Mouse (Mus musculus) left cerebral cortex, postnatal 4 days (tissue): ENCODE measurements around the gene Dgcr6. TPM values are rescaled to one million over a fixed set of nuclear protein-coding genes. Genes with fewer than 3 reads are reported as not detected.
"Not testable (repeated sequence)": the region's sequence is repeated elsewhere in the genome, so short reads cannot be mapped to it uniquely, and the experiment has no call there.

Experiments
- DNase-seq: peaks from one replicate; pipeline ENCODE4 v3.0.0-alpha.2; 2022
- intact Hi-C: fragments of 180-260 bp; cut with DNase I; formaldehyde crosslinking; loops from one replicate; pipeline ENCODE4 v1.15.1; 2025
- total RNA-seq, 2 experiments: library from RNA; stranded (reverse); gene quantifications; 2 replicates each; pipeline ENCODE4 v1.2.3; 2021

The Dgcr6 gene
- total RNA-seq = 10 to 100 TPM; 80.9 to 85.8 TPM

DNA sequence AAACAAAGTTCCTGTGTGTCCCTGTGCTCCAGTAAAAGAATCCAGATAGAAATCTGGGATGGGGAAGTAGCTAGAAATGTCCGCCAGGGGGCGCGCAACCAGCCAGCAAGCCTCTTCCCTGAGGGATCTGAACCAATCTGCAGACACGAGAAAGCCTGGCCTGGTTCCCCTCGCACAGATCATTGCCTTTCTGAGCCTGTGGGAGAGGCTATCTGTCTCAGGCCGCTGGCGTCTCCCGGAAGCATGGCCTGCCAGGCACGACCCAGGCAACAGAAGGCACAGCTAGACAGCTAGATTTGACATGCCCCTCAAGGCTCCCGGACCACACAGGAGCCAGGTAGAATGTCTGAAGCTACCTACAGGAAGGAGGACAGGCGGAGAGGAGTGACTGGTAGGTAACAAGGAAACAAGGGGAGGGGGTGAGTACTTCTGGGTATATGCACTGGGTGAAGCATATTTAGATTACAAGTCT, at the start of gene Dgcr6:
Dgcr6 (plus strand) TSS at position 130 of the 472 bp plus-strand sequence.
- peak; percentile 92 for DNase-seq
- intact Hi-C loops = loop anchor here (5.0 kb wide), 1 partner anchor 160 kb away; no protein-coding TSS in a partner anchor

DNA sequence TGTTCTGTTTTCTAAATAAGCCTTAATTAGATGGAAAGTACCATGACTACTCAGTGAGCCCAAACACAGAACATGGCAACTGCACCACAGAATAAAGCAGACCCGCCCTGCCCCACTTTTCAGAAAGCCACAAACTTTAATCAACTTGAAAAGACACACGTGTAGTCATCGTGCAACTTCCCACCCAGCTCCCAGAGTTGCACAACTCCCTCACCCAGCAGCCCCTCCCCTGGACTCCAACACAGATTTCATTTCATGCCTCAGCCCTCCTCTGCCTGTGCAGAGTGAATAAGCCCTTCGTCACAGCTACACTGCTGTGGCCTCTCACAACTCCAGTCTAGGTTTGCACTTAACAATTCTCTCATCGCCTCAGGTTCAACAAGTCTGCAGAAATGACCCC, 48.1 kb upstream of the Dgcr6 start:
- intact Hi-C loops = no loop called here

GRCm38 (mm10) chr16:18007083-18007482, 45.6 kb upstream of the Dgcr6 start:
- intact Hi-C loops = no loop called here
- no peak for DNase-seq

More for the DNA sequence above, 48.1 kb upstream of the Dgcr6 start:
- DNase-seq = no peak

DNA sequence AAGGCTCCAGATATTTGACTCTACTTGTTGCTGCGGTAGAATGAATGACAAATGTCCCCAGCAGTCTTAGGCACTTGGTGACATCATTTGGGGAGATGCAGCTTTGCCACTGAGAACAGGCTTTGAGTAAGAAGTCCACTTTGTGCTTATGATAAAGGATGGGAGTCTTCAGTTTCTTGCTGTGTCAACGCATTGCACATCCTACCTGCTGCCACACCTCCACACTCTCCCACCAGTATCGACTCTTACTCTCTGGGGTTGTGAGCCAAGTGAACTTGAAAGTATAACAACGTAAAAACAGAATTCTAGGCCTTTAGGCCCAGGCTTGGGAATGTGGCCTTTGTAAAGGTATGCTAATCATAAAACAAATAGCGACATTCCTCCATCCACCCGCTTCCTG, 41.6 kb upstream of the Dgcr6 start:
- intact Hi-C loops = no loop called here
- DNase-seq = no peak

- not testable (repeated sequence) for DNase-seq
Measured at GRCm38 (mm10) chr16:18016482-18016881, 36.2 kb upstream of the Dgcr6 start.

GRCm38 (mm10) chr16:18022780-18023557, 29.7 kb upstream of the Dgcr6 start:
- DNase-seq = no peak
- intact Hi-C loops = no loop called here

More at GRCm38 (mm10) chr16:18016482-18016881, 36.2 kb upstream of the Dgcr6 start:
- intact Hi-C loops = not testable (repeated sequence)

DNA sequence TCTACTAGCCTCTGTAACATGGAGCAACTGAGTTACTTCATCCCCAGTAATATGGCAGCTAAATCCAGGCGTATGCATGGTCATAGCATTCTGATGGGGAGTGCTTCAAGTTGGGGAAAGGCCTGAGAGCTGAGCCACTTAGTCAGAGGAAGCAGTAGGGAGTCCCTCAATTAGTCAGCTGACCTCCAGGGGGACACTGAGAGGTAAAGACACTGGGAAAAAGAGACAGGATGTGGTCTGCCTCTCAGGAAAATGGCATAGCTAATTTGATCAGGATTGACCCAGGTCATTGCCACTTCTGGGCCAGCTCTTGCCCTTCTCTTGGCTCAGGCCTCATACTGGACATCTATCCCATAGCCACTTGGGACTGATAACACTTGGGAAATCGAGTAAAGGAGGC, 25.3 kb upstream of the Dgcr6 start:
- intact Hi-C loops = no loop called here
- no peak for DNase-seq

- intact Hi-C loops = no loop called here
- DNase-seq = no peak
Measured at GRCm38 (mm10) chr16:18031752-18032151, 20.9 kb upstream of the Dgcr6 start.

DNA sequence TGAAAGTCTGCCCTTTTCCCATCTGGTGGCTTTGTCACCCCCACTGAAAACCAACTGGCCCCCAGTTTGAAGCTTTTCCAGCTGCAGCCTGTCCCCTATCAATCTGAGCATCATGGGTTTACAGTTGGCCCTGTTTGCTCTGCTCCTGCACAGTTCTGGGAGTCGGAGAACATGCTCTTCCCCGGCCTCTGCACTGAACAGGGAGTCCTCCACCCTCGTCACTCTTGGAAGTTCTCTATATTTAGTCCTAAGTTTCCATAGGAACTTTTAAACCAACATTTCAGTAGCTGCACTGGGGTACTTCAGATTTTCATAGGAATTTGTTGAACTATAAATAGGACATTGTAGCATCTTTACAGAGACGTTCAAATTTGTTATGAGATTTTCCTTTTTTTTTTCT, 19.4 kb upstream of the Dgcr6 start:
- DNase-seq = no peak
- intact Hi-C loops = no loop called here

DNA sequence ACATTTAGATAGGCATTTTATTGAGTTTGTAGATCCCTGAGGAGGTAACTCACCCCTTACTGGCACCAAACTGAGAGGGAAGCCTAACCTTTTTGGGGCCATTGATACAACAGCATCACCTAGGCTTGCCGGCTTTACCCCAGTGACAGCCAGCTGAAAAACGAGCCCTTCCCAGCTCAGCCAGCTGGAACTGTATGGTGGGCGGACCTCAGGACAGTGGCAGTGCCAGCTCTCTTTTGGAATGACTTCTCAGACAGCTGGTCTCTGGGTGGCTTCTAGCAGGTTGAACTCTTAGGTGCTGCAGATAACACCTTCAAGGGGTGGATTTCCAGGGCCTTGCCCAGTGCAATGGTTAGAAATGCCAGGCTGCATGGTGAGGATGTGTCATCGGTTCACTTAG, 18.4 kb upstream of the Dgcr6 start:
- DNase-seq = no peak
- intact Hi-C loops = no loop called here

DNA sequence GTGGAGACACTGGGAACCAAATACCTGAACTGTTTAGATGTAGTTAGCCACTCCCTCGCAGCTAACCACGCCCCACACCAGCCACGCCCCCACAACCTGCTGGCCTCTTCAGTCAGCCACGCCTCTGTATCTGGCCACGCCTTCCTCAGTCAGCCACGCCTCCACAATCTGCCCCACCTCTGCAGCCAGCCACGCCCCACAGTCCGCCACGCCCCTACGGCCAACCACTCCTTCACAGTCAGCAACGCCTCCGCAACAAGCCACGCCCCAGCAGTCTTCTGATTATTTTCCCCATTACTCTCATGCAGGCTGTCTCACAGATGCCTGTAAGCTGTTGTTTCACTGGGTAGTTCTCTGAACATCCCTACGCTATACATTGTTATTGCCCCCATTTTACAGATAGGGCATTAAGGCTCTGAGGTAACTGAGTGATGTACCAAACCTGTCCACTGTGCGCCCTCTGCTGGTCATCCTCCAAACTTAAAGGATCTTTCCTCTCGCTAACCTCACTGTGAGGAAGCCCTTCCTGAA, 16.2 kb upstream of the Dgcr6 start:
- intact Hi-C loops = no loop called here
- peak; percentile 53 for DNase-seq

- intact Hi-C loops = no loop called here
- DNase-seq = no peak
Measured at GRCm38 (mm10) chr16:18037025-18037424, 15.6 kb upstream of the Dgcr6 start.

DNA sequence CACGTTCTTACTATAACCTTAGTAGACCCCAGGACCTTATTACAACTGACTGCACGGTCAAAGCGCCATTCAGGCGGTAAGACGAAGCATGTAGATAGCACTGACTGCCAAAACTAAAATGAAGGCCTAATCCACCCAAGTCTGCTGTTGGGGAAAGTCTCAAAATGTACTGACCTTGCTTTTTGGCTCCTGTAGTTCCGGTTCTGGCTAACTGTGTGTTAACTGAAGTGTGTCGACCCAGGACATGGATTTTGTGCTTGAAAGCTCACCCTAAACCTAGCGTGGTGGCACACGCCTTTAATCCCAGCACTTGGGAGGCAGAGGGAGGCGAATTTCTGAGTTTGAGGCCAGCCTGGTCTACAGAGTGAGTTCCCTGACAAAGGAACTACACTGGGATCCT, 7.7 kb upstream of the Dgcr6 start:
- intact Hi-C loops = loop anchor here (5.0 kb wide), 1 partner anchor 123 kb away; no protein-coding TSS in a partner anchor
- no peak for DNase-seq

GRCm38 (mm10) chr16:18047660-18048059, 5.0 kb upstream of the Dgcr6 start:
- DNase-seq = peak; percentile 31
- intact Hi-C loops = loop anchor here (5.0 kb wide), 1 partner anchor 125 kb away; no protein-coding TSS in a partner anchor

DNA sequence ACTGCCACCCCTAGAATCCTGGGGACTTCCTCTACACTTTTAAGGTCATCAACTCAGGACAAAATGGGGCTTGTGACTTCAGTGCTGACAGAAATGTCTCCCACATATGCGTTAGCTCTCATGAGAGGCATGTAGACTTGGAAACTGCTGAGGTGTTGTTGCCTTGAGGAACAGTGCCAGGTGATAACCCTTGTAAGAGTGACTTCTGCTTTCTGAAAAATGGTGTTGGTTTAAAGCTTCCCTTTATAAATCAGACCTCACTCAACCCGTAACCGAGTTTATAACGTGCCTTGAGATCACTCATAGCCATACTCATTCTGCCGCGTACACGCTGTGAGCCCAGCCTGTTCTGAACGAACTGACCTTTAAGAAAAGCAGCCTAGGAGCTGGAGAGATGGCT, 4.6 kb upstream of the Dgcr6 start:
- intact Hi-C loops = loop anchor here (5.0 kb wide), 1 partner anchor 126 kb away; no protein-coding TSS in a partner anchor
- no peak for DNase-seq

DNA sequence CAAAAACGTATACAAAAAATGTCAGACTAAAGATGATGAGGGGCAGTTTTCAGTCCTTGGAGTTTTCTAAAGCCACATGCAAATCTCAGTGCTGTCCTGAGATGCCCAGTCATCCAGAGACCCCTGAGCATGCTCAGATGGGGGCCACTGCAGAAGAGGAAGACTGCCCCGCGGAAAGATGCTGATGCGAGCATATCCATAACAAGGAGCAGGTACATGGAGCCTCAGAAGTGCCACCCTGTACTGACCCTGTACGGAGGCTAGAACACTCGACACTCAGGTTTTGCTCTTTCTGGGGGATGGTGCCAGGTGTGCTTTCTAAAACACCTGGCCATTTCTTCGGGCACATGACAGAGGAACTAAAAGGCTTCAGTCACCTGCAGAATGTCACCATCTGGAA, 338 bp upstream of the Dgcr6 start:
- no peak for DNase-seq
- intact Hi-C loops = loop anchor here (5.0 kb wide), 1 partner anchor 160 kb away; no protein-coding TSS in a partner anchor

DNA sequence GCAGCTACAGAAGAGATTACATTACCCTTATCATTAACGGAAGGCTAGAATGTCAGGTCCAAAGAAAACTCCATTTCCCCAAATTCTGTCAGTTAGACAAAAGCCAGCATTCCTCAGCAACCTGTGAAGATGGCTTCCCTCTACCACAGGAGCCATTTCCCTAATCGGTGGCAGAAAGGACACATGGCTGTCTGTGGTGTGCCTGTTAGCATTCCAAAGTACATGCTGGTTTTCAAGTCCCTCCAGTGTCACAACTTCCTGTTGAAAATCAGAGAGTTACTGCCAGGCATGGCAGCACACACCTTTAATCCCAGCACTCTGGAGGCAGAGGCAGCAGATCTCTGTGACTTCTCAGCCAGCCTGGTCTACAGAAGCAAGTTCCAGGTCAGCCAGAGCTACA, 3.6 kb downstream of the Dgcr6 start:
- intact Hi-C loops = no loop called here

GRCm38 (mm10) chr16:18058331-18058731, 5.7 kb downstream of the Dgcr6 start:
- intact Hi-C loops = no loop called here

More for the DNA sequence above, 3.6 kb downstream of the Dgcr6 start:
- DNase-seq = no peak

DNA sequence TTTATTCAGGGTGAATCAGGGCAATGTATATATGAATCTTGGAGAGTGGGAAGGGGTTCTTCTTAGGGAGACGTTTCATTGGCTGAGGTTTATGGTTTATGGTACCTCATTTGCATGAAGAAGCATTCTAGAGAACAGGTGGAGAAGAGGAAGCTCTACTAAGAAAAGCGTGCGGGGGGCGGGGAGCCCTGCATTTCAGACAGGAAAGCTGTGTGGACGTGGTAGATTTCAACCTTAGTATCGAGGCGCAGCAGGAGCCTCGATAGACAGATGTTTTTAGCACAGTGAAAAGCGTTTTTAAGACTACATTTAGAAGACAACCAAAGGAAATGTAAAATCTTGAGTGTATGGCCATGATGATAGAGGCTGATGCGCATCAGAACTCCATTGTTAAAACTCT, 6.6 kb downstream of the Dgcr6 start:
- intact Hi-C loops = no loop called here
- no peak for DNase-seq

More at GRCm38 (mm10) chr16:18058331-18058731, 5.7 kb downstream of the Dgcr6 start:
- no peak for DNase-seq

- intact Hi-C loops = no loop called here
- peak; percentile 70 for DNase-seq
Measured at GRCm38 (mm10) chr16:18061201-18061600, 8.5 kb downstream of the Dgcr6 start.

DNA sequence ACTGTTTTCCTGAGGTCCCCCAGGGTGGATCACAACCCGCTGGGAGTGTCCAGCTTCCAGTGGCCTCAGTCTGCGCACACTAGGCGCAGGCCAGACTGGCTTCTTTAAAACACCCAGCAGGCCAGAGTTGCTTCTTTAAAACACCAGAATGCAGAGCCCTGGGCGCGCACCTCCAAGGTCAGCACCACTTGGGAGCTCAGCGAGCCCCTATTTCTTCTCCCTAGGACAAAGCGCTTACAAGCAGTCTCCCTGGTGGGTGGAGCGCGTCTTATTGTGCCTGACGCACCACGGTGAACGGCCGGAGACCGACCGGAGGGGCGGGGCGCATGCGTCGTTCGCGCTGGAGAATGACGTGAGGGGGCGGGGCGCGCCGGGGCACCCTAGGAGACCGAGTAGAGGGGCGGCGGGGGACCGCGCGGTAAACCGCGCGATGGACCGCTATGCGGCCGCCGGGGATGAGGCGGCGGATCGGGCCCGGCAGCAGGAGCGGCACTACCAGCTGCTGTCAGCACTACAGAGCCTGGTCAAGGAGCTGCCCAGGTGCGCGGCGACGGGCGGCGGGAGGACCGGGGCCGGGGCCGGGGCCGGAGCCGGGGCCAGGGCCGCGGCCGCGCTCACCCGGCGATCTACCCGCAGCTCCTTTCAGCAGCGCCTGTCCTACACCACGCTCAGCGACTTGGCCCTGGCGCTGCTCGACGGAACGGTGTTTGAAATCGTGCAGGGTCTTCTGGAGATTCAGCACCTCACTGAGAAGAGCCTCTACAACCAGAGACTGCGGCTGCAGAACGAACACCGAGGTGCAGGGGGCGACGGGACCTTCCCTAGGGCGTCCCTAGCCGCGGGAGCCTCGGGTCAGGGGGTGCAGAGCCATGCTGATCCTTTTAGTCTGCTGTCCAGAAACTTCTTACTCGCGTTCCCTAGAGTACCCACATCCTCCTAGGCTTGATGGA, 13.7 kb downstream of the Dgcr6 start:
- peak; percentile 95 for DNase-seq
- intact Hi-C loops = no loop called here
